Mouse (Mus musculus) testis, postnatal 10 days (tissue): ENCODE data around the gene Snx7.

ENCODE experiments used
- DNase-seq: peaks from one replicate; pipeline ENCODE4 v3.0.0; 2021; ENCODE audit warnings: low spot score

Snx7 gene

DNA sequence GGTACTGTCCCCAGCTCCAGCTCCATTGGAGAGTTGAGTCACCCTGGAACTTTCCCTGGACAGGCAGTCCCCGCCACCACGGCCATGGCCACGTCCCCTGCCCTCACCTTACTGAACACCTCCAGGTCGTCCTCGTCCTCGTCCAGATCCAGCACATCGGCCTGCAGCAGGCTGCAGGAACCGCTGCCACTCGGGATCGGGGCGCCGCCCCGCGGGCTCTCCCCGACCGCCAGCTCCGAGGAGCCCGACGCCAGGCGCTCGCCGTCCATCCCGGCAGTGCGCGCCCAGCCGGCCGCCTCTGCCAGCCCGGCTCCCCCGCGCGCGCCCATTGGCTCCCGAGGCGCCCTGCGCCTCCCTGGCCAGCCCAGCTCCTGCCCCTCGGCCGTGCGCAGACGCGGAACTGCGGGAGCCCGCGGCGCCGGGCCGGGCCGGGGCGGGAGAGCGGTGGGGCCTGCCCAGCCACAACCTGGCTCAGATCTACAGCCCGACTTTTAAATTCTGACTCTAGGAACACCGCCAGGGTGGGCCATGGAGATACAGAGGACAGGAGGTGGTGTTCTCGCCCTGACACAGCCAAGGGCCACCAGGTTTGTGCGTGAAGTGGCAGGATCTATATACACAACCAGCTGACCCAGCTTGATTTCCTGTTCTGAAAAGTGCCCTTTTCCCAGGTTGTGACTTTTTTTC, at the start of gene Snx7:
Gene Snx7 (minus strand): TSS at position 300 of the 687 bp plus-strand sequence.
- peak; percentile 92 for DNase-seq

DNA sequence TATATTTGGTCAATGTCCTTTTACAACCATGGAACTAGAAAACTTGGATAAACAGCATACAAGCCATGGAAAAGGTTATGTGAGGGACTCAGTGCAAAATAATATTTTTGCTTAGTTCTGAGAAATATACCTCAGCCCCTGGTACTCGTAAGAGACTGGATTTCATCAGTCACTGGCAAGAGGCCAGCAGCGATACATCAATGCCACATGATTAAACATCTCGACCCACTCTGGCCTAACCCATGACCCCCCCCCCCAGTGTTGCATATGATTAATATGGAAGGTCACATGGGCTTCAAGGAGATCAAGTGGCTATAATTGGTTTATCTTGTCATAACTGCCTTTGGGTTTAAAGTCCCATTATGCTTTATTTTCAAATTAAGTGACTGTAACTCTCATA, 46.7 kb upstream of the Snx7 start:
- DNase-seq: no peak

DNA sequence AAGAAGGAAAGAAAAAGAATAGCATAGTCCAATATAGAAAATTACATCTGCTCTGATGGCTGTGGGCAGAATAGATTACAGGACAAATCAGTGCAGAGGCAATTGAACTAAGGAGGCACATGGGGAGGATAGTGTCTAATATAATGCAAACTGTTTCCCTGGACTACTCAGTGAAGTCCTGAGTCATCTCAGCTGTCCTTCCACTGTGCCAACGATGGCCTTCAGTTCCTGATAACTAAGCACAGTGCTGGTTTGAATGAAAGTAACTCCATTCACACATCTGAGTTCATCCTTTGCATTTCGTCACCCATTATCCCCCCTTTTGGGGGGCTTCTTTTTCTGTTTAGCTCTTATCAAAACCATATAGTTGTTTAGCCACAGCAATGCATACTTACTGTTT, 25.0 kb upstream of the Snx7 start:
- DNase-seq: no peak

DNA sequence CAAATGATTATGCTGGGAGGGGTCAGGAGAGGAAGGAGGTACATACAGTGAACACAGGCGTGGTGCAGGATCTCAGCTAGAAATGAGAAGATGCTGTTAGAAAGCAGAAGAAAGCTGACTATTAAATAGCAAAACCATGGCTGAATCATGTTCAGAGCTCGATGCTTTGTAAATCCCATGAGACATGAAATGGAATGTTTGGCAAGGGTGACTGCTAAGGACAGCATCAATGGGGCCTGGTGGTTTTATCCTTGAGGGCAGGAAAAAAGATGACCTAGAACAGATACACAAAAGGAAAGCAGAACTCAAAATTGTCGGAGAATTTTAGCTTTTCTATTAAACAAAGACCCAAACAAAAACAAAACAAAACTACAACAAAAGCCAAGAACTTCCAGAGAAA, 6.7 kb upstream of the Snx7 start:
- DNase-seq: no peak

DNA sequence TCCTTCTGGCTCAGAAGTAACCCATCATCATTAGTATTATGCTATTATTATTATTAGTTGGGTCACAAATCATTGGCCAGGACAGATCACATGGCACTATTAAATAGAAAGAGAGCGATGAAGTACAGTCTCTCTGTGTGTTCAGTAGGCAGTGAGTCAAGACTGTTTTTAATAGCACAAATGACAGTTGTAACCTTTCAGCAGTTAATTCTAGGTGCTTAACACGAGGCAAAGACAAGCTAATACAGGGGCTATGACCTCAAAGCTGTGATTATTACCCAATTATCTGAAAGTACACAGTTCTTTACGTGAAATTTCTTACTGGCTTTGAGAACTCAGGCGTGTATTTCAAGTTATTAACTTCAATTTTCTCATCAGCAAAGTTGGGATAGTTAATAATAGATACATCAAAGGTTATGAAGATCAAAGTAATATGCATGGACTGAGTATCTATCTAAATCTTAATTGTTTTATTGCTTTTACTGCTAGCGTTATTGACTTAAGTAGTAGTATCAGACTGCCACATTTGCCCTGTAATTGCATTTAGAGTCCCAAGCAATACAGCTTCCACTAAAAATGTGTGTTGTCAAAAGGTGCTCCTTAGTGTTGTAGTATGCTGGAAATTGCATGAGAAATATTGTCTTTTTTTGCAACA, 4.6 kb upstream of the Snx7 start:
- DNase-seq: no peak

DNA sequence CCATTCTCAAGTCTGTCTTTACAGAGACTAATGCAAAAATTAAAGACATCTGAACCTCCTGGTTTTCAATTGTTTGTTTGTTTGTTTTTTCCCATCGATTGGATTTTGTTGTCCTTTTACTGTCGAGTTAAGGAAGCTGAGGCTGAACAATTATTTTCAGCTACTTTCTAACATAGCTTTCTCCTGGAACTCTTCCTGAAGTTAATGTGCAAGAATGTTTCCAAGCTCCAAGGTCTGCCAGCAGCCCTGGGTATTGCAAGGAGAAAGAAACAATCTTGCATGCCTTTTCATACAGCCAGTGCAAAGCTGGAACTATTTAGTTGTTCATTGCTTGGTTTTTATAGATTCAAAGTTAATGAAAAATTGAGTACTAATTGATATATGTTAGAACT, 584 bp upstream of the Snx7 start:
- no peak for DNase-seq

DNA sequence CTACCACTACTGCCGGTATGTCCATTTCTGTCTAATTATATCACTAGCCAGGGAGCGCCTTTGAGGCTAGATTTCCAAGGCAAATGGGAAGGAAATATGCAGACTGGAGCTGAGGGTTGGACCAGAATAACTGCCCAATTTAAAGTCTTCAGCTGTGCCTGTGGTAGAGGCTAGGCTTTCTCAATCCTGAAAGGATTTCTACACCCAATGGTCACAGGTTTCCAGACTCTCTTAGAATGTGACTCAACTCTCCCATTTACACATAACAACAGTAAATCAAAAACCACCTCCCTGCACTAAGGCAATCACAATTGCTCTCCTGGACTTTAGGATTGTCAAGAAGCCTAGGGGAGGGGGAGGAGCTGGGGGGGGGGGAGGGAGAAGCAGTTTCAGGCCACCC, 645 bp downstream of the Snx7 start:
- no peak for DNase-seq

DNA sequence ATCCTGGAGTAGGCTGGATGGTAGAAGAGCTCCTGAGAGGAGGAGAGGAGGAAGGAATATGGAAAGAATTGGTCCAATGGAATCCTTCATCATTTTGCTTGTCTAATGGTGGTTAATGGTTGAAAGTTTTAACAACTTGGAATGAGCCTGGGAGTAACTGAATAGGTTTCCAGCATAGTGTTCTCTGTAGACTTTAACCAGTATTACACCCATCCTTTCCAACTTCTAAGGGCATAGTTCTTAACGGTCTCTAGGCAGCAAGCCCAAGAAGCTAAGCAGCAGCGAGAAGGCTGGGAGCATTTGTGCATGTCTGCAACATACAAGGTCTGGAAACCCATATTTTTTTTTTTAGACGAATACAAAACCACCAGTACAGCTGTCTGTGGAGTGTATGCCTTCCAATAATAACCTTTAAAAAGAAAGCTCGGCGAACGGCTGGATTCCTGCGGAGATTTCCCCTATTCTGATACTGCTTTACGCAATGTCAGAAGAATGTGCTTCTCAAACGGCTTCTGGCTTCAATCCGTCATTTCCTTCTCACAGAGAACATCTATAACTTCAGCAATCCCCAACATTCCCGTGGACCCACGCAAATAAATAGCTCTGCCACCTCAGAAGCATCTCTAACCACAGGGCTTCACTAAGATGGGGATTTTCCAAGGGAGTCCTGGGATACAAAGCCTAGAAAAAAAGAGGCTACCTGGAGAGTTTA, 1.9 kb downstream of the Snx7 start:
- no peak for DNase-seq

DNA sequence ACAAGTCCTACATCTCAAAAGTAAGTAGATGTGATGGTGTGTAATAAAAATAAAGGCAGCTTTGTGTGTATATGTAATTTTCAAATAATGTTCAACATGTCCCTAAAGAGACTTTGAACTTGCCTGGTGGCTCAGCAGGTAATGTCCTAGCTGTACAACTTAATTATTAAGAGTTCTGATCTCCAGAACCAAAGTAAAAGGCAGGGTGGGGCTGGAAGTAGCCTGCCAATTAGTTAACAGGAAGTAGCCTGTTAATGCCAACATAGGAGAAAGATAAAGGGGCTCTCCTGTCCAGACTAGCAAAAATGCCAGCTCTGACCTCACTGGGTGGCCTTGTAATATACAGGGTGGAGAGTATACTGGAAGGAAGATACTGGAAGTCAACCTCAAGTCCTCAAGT, 3.1 kb downstream of the Snx7 start:
- no peak for DNase-seq

DNA sequence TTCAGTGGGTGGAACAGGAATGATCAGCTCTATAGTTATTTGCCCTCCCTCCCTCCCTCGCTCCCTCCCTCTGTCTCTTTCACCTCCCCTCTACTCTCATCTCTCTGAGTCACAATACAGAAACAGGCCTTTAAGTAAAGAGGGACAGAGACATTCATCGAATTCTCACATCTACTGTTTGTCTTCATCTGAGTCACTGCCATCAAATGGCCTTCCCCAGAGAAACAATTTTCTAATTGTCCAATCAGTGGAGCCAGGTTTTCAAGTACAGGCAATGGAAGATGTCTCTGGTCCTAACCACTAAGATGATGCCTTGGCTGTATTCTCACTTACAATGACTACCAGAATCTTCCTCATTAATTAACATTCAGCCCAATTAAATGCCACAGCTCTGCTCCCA, 5.8 kb downstream of the Snx7 start:
- DNase-seq: no peak

DNA sequence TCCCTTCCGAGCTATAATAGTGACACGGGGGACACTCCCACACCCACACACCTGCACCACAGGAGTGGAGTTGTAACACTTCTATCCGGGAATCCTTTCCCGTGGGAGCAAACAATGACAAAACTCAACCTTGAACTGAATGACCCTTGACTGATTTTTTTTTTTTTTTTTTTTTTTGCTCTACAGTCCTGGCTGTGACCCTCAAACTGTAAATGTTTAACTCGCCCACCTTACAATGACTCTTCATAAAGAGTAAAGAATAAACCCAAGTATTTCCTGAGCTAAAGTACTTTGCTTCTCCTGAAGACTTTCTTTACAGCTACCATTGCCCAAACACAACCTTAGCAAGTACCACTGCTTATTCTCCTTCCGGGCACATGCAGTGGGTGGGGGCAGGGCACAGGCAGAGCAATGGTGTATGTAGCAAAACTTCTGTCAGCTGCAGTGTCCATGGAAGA, 6.7 kb downstream of the Snx7 start:
- DNase-seq: no peak

DNA sequence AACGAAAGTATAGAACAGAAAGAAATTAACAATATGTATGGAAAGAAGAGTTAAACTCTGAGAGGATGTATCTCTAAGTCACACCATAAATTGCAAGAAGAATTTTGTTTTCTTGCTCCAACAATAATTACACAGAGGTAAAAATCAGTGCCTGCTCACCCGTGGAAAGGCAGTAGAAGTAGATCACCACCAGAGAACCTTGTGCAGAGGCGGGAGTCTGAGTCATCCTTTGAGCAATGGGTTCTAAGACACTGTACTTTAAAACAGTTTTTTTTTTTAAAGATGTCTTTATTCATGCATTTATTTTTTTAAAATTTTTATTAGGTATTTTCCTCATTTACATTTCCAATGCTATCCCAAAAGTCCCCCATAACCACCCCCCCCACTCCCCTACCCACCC, 9.7 kb downstream of the Snx7 start:
- no peak for DNase-seq

DNA sequence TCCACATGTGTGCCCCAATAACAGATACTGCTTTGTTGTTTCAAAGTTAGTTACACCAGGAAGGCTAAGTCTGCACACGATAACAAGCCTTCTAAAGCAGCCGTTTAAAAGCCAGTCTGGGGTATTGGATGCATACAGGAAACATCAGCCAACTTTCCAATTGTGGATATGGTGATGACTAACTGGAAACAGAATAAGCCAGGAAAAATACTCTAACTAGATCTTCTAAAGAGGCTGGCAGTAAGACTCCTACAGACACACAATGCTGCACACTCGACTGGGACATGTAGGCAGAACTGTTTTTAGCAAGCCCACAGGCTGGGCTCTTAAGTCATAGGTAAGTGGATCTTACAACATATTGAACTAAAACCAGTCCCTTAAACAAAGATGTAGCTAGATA, 15.0 kb downstream of the Snx7 start:
- DNase-seq: no peak

DNA sequence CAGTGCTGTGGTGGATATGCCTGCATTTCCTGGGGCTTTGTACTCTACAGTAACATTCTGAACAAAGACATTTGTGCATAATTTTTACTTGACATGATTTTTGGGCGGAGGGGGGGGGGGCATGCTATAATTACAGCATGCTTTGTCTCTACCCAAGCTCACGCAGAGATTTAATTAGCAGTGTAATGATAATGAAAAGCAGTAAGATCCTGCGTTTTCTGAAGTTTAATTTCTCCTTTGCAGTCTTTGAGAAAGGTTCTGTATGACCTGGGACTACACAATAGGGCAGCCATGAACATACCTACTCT, 16.7 kb downstream of the Snx7 start:
- no peak for DNase-seq

DNA sequence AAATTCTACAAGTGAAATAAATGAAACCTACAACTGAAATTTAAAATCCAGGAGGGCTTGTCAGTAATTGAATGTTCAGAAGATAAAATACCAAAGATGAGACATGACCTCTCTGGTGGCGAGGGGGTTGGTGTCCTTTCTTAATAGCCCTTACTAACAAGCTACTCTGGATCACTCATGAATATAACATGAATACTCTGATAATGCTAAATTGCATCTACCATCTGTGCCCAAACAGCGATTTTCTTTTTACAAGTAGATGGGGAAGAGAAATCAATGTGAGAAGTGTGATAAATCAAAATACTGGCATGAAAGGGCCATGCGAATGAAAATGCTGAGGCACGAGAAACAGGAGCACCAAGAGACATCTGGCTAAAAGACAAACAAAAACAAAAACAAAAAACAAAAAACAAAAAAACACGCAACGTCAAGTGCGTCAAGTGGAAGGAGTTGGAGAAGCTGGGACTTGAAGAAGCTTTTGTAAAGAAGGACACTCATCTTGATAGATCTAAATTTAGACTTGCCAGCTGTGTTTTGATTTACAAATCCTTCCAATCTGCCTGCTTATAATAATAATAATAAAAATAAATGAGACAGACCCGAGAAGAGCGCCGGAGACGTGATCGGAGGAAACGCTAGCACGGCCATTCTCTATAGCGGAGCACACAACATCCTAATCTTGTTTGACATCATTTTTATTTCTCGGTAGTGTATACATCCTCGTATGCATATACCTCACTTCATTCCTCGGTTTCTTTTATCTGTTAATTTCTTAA, 17.3 kb downstream of the Snx7 start:
- no peak for DNase-seq

DNA sequence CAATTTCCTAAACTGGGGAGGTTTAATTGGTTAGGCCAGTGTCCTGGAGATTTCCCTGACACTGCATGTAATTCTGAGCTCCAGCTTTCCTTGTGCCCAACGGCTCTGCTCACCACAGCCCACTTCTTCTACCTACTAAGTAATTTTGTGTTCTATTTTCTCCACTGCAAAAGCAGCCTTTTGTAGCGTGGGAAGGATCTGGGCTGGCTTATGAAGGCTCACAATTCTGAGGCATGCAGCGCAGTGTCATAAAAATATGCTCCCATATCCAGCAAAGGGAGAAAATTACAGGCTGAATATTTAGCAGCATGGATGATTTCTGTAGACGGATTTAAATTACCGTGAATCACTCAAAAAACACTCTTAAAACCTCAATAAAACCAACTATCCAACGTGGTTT, 19.9 kb downstream of the Snx7 start:
- DNase-seq: no peak

DNA sequence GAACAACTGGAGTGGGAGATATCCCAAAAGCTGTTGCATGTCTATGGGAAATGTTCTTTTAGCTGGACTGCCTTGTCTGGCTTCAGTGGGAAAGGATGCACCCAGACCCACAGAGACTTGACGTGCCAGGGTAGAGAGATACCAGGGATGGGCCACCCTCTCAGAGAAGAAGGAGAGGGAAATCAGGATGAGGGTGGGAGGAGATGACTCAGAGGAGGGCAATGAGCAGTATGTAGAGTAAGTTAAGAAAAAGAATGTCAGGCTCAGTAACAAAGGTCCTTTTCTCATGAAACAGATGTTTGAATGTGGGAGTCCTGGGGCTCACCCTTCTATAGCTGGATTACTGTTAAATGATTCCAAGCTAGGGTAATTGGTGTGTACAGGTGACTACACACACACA, 26.1 kb downstream of the Snx7 start:
- no peak for DNase-seq

DNA sequence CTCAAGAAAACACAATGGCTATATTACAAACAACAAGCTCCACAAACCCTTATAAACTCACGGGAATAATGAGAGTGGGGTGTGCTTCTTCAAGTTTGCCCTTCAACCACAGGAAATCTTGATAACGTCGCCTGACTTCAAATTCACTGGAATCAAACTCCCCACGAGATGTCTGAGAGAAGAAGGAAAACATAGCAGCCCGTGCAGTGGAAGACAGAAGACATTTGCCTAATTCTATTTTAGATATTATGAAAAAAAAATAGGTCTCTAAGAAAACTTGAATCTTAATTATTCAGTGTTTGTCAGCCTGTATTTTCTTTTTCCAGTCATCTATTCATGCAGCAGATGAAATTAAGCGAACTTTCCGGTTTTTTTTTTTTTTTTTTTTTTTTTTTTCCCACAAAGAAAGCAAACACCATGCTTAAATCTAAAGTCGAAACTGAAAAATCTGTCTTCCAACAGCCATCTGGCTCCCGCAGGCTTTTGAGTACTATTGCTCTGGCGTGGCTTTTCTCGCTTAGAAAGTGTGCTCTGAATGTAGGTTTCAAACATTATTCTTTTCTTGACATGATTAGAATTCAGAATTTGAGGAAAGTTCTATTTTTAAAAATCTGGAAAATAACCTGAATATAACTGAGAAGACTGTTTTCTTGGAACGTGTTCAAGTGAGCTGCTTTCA, 28.7 kb downstream of the Snx7 start:
- no peak for DNase-seq

DNA sequence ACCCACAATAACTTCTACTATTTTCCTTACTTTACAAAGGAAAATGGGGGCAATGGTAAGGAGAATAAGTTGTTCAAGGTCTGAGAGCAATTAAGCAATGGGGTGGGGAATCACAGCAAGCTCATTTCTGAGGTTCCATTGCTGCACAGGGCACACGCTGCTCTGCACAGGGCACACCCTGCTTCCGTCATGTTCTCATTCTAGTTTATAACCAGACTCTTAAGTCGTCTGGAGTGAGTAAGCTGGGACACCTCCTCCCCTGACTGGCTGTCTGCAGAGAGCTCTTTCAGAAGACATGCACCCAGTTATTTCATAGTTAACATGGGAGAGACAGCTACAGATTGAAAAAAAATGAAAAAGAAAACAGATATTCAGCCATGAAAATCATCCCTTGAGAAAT, 30.7 kb downstream of the Snx7 start:
- no peak for DNase-seq

DNA sequence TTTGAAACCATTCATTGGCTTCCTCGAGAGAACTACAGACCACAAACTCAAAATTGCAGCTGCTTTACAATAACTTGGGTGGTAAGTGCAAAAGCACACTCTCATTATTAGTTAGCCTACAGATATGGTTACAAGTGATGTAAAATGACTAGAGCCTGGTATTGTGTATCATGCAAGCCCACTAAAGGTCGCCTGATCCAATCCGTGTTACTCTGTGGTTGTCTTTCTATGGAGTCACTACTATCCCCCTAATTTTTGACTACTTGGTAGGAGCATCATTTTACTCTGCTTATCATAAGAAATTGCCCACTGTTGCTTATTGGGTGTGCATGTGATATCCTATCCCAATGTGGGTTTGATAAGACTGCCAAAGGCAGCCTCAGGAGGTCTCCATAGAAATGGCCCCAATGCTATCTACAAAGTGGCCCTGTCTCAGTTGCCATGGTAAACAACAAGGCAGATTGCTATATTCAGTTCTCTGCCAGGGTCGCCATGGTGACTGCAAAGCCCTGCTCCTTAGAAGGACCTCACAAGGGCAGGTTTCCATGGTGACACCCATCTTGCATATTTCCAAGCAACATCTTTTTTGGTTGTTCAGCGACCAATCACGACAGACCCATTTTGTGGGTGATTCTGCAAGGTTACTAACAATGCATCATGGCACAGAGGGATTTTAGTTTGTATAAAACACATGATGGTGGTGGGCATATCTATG, 42.1 kb downstream of the Snx7 start:
- no peak for DNase-seq

DNA sequence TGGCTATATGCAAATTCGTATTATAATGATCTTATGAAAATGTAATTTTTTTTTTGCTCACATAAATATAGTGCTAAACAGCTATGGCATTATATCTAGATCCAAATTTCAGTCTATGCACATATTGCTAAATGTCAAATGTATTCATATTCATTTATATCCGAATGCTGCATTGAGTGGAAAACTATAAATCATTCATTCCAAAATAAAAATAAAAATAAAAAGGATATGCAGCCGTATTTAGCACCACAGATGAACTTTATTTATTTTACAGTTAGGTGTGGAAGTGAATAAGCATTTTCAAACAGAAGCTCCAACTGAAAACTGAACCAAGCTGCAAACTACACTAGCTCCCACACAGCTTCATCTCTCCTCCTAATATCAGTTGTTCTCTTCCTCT, 45.5 kb downstream of the Snx7 start:
- no peak for DNase-seq

DNA sequence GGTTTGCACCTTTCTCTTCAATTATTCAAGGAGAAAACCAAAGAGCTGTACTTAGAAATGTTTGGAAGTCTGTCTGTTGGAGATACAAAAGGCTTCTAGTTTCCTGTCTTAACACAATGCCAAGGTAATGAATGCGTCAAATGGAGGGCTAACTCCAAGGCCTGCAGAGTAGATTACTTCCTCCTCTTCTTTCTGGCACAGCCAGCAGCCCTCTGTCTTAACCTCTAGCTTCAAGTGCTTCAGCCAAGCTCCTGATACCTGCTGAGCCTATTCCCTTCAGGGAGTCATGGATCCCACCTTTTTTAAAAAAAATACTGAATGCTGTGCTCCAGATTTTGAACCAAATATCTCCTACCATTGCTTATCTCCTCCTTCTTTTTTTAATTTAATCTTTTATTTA, 51.1 kb downstream of the Snx7 start:
- no peak for DNase-seq
